Mouse (Mus musculus): Measurements from ENCODE around the gene Kcnj15. TPM values are rescaled to one million over a fixed set of nuclear protein-coding genes. Genes with fewer than 3 reads are reported as not detected.

The Kcnj15 gene
- polyA plus RNA-seq, 1 experiment: 0.60 TPM

DNA sequence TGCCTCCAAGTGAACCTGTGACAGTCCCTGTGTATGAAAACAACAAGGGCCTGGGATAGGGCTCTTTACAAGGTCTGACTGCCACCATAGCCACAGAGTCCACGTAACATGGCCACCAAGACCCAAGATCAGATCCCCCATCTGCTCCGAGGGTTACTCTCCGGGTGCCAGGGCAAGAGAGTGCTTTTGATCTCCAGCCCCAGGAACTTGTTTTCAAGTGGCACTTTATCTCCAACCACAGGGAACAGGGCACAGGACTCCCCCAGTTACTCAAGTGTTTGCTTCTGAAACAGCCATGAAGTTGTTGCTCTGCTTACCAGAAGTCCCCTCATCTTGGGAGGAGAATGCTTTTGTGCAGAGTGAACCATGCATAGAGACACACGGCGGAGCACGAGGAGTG is 92.0 kb downstream of the Kcnj15 start:
- H3K4me3 ChIP-seq (replicated peaks; ENCODE audit: control insufficient read depth, low read depth, low read length): peak overlapping the region; percentile 8
- 48% methylated on average over 6 of the region's 6 CpGs for WGBS
- peak overlapping the region; percentile 80 for H3K27ac ChIP-seq (ENCODE audit: control insufficient read depth, insufficient read depth, low read depth, low read length, poor library complexity)
- H3K4me1 ChIP-seq (ENCODE audit: control insufficient read depth, insufficient read depth, low read length): peaks cover 12% of the 10 kb centered on the region
- TF ChIP-seq CTCF (IDR thresholded peaks at IDR 0.05; ENCODE audit: control insufficient read depth, insufficient read depth, low read length) (no peak), POLR2A (IDR thresholded peaks at IDR 0.05; ENCODE audit: borderline replicate concordance, control insufficient read depth, low read depth, low read length) (no peak)

DNA sequence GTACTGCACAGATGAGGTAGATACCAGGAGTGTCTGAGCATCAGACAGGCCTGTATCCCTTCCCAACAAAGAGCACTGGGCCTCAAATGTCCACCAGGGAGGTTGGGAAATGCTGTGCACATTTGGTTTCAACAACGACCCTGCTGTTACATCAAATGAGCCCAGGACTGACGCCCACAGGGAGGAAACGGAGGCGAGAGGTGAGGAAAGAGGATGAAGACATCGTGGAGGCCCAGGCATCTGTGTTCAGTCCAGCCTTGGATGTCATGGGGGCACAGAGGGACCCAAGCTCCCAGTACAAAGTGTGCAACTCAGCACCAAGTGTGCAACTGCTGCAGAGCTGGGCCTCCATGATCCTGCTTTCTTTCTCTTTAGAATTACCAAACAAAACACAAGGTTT is 92.4 kb downstream of the Kcnj15 start:
- peaks cover 12% of the 10 kb centered on the region for H3K4me1 ChIP-seq (ENCODE audit: control insufficient read depth, insufficient read depth, low read length)
- WGBS: 33% methylated on average over 5 of the region's 5 CpGs
- no peak for TF ChIP-seq POLR2A (IDR thresholded peaks at IDR 0.05; ENCODE audit: borderline replicate concordance, control insufficient read depth, low read depth, low read length)
- no peak for TF ChIP-seq CTCF (IDR thresholded peaks at IDR 0.05; ENCODE audit: control insufficient read depth, insufficient read depth, low read length)
- peak overlapping the region; percentile 80 for H3K27ac ChIP-seq (ENCODE audit: control insufficient read depth, insufficient read depth, low read depth, low read length, poor library complexity)
- H3K4me3 ChIP-seq (replicated peaks; ENCODE audit: control insufficient read depth, low read depth, low read length): peak overlapping the region; percentile 8

Data from bone marrow, adult 2 months (tissue).